Mouse (Mus musculus): ENCODE results near the gene Evi2.

The Evi2 gene

DNA sequence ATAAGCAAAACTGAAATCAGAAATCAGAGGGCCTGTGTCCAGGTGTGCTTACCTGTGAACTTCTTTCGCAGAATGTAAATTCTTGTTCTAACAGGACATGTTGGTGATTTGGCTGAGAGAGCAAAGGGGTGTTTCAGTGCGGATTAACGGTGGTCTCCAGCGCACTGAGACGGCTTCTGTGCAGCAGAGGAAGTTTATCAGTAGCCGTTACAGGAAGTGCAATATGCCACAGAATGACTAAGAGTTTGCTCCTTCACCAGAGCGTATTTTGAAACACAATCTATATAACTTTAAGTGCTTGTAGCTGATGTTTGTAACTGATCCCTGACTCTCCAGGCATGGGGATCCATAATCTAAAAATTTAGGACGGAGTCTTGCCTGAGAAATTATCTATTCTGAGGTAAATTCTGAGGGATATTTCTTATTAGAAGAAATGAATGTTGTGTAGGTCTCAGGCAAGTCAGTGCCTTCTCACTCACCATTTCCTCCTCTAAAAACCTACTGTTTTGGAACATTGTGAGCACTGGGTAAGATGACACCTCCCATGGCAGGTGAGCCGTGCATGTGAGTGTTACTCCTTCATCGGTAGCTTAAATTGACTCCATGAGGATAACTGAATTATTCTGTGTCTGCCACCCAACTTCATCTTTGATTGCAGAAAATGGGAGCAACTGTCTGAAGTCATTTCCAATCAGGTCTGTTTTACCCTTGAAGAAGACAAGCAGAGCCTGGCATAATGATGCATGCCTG lies 6.7 kb downstream of the Evi2 start, which contains the start of gene Evi2b:
Gene Evi2b, minus strand, starts transcription at position 203 of the 750 bp plus-strand sequence.
- DNase-seq: no peak

GRCm38 (mm10) chr11:79522944-79523343 lies 7.4 kb downstream of the Evi2 start:
- DNase-seq: no peak

DNA sequence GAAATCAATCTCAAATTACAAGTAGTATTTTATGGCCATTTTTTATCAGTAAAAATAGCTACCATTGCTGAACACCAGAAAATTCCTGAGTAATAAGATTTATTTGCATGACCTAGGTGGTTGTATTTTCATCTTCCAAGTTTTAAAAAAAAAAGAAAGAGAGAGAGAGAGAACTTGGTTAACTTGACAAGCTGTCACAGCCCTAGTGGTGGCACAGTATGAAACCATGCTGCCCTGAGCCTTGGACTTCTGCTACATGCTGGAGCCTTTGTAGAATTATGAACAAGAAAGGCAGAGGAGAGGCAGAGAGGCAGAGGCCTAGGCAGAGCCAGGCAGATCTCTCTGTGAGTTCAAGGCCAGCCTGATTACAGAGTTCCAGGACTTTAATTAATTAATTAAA lies 8.5 kb downstream of the Evi2 start:
- no peak for DNase-seq

DNA sequence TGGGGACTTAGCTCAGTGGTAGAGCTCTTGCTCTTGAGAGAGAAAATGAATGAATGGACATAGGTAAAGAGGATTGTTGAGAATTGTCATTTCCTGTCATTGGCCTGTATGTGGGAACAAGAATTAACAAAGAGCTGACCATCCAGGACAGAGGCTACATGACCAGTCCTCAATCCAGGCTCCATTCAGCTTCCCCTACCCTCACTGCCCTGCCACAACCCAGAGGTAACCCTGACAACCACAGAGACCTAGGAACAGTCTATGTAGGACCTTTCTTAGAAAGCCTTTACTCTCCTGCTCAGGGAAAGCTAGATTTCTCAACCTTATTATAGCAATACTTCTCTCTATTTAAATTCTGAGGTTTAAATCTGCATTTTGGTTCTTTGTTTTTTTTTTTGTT lies 9.6 kb downstream of the Evi2 start:
- no peak for DNase-seq

DNA sequence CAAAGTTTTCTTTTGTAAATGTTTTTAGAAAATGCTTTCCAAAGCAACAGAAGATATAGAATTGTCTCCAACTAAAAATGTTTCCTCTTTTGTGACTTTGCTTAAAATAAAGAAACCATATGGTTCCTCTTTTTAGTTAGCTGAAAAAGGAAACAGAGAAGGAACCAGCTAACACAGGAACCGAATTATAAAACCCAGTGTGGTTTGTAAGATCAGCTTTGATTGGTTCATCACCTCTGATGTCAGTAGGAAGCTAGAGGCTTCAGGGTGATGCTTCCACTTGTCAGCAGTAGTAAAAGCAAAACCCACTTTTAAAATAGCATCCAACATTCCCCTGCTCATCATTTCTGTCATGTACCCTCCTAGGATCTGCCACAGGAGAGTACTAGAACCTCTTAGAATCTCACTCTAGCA lies 10.5 kb downstream of the Evi2 start:
- DNase-seq: no peak

- no peak for DNase-seq
Observed at GRCm38 (mm10) chr11:79519299-79519698, 11.1 kb downstream of the Evi2 start.

DNA sequence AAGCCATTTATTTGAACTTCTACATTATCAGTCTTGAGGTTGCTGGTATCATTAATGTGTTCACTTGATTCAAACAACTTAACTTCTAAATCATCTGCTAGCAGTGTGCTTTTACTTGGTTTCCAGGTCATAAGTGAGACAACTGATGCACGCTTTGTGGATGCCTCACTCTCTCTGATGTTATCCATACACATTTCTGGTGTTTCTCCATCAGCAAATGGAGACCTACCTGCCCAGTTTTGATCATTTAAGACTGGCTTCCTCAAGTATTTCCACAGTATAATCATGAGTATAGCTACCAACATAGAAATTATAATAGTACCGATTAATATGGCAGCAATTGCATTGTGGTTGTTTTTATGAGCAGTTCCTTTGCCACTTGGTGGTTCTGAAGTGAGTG lies 14.6 kb downstream of the Evi2 start:
- no peak for DNase-seq

DNA sequence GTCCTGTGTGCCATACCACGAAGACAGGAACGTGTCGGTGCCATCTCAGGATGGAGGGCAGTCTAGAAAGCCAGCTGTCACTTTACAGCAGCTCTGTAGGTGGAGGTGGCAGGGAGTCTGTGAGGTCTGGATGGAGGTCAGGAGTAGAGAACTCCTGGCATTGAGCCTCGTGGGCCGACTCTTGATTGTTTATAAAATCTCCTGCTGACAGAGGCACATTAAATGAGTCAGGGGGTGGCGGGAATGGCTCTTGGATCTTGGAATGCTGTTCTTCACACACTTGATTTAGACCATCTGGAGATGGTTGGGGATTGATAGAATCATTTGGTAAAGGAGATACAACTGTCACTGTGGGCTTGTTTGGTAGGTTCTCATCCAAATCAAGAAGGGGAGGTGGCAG lies 15.1 kb downstream of the Evi2 start:
- DNase-seq: no peak

GRCm38 (mm10) chr11:79511970-79512369 lies 18.4 kb downstream of the Evi2 start:
- no peak for DNase-seq

- no peak for DNase-seq
Observed at GRCm38 (mm10) chr11:79504506-79504905, 25.9 kb downstream of the Evi2 start.

DNA sequence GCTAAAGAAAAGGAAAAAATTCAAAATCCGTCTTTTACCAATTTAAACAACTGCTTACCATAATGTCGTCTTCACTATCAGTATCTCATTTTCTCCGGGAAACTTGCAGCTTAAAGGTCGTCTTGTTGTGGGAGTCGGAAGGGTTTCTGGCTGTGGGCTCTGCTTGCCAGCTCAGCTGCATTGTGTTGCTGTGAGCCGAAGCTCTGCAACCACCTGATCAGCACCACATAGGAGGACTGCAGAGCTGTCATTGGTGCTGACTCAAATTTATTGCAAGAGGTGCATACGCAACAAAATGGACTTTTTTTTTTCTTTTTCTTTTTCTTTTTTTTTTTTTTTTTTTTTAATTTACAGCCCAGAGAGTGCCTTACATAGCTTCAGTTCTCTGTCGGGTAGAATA lies 26.5 kb downstream of the Evi2 start, which contains the start of gene Omg:
Gene Omg, minus strand, starts transcription at position 240 of the 400 bp plus-strand sequence.
- DNase-seq: peak; percentile 16

GRCm38 (mm10) chr11:79502917-79503316 lies 27.5 kb downstream of the Evi2 start:
- DNase-seq: no peak

GRCm38 (mm10) chr11:79494976-79495800 lies 35.2 kb downstream of the Evi2 start:
- DNase-seq: peak; percentile 11

GRCm38 (mm10) chr11:79484721-79485120 lies 45.7 kb downstream of the Evi2 start:
- no peak for DNase-seq

DNA sequence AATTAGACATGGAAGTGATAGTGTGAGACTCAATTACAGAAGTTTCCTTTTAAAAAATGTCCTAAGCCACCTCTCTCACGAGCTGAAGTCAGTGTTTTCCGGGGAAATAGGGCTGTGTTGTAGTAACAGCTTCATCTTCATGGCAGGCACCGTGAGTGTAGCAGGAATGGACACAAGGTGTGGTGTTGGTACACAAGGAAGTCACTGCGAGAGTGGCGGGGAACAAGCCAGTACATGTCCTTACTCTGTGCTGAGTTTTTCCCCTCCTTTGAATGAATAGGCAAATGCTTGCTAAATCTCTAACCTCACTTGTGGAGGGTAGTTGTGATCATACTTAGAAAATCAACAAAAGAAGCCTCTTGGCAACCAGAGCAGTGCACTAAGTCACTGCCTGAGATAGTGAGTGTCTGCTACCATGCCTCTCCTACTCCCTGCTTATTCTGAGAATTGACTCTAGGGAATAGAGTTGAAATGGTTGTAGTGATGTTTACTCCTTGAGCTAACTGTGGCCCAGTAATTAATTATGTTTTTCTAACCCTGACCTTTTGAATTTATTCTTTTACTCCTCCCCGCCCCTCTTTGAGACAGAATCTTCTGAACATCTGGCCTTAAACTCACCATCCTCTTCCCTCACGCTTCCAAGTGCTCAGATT lies 46.4 kb downstream of the Evi2 start:
- no peak for DNase-seq

DNA sequence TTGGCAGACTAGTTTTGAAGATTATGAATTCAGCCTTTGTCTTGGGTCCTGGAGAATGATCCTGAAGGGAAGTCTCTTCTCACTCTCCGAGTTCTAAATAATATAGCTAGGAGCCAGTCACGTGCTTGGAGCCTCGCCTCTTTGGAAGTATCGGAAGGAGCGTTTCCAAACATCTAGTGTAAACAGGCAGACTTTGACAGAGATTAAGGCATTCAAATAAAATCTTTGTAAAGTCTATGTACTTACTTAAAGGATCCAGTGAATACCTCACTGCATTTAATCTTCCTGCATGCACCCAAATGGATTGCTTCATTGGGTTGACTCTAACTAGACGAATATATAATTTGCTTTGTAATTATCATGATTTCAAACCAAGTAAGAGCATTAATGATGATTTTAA lies 47.0 kb downstream of the Evi2 start:
- no peak for DNase-seq

- no peak for DNase-seq
Observed at GRCm38 (mm10) chr11:79468097-79468496, 62.3 kb downstream of the Evi2 start.
